ENCODE assay signal across 8 mouse cellular contexts in the genomic region with DNA sequence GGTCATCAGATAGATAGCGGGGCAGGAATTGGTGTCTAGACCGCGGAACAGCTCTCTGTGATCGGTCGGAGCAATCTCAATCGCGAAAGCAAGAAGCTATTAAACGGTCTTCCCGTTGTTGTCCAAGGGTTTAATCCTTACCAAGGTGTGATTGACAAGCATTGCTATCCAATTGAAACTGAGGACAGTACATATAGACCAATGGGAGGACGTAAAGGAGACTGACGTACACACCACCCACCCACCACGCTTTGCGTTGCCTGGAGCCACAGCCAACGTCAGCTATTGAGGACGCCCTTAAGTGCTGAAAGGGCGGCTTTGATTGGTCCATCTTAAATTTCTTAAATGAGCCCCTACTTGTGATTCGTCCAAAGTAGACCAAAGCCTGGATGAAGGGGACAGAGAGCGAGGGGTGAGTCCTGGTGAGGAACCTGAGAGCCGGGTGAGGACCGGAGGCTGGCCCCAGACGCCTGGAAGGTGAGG. TPM values are rescaled to one million over a fixed set of nuclear protein-coding genes. Genes with fewer than 3 reads are reported as not detected.
DNase-seq lines count a peak whose midpoint lies in the region; ATAC-seq and TF ChIP-seq lines count a peak whose summit lies in the region.

A gene (plus strand): TSS at position 295 of the 483 bp plus-strand sequence.

- 0% methylated on average over 21 of the region's 21 CpGs for WGBS in forebrain, embryonic 12.5 days
- WGBS in heart, postnatal 0 days = under 1% methylated on average over 21 of the region's 21 CpGs
- under 1% methylated on average over 21 of the region's 21 CpGs for WGBS in liver, embryonic 16.5 days (ENCODE audit: insufficient replicate concordance)
- WGBS in neural tube, embryonic 13.5 days = 1% methylated on average over 21 of the region's 21 CpGs

- H3K9me3 ChIP-seq in E14TG2a.4 (ENCODE audit: low read length) = no peaks in the 10 kb centered on the region
- no peaks in the 10 kb centered on the region for H3K9me3 ChIP-seq in forebrain, embryonic 12.5 days
- no peaks in the 10 kb centered on the region for H3K9me3 ChIP-seq in heart, postnatal 0 days (replicated peaks; ENCODE audit: control insufficient read depth, low read length)
- no peaks in the 10 kb centered on the region for H3K9me3 ChIP-seq in liver, embryonic 16.5 days (replicated peaks; ENCODE audit: control insufficient read depth, low read length)
- H3K9me3 ChIP-seq in neural tube, embryonic 13.5 days = no peaks in the 10 kb centered on the region

- H3K9ac ChIP-seq in forebrain, embryonic 12.5 days = peak within 1 kb of the TSS; percentile 68
- peak within 1 kb of the TSS; percentile 63 for H3K9ac ChIP-seq in heart, postnatal 0 days (replicated peaks; ENCODE audit: low read depth, low read length)
- peak within 1 kb of the TSS; percentile 73 for H3K9ac ChIP-seq in liver, embryonic 16.5 days (ENCODE audit: low read depth, low read length)
- peak within 1 kb of the TSS; percentile 79 for H3K9ac ChIP-seq in neural tube, embryonic 13.5 days

- peak within 1 kb of the TSS; percentile 73 for H3K4me2 ChIP-seq in forebrain, embryonic 12.5 days
- peak within 1 kb of the TSS; percentile 89 for H3K4me2 ChIP-seq in heart, postnatal 0 days (ENCODE audit: low read depth, low read length)
- peak within 1 kb of the TSS; percentile 77 for H3K4me2 ChIP-seq in liver, embryonic 16.5 days (ENCODE audit: low read depth, low read length)
- peak within 1 kb of the TSS; percentile 80 for H3K4me2 ChIP-seq in neural tube, embryonic 13.5 days

- peak within 1 kb of the TSS; percentile 83 for H3K4me3 ChIP-seq in E14TG2a.4 (replicated peaks; ENCODE audit: low read length)
- peak within 1 kb of the TSS; percentile 71 for H3K4me3 ChIP-seq in forebrain, embryonic 12.5 days (replicated peaks)
- peak within 1 kb of the TSS; percentile 60 for H3K4me3 ChIP-seq in heart, postnatal 0 days (ENCODE audit: low read depth, low read length)
- H3K4me3 ChIP-seq in liver, embryonic 16.5 days (ENCODE audit: low read depth, low read length) = peak within 1 kb of the TSS; percentile 68
- peak within 1 kb of the TSS; percentile 64 for H3K4me3 ChIP-seq in neural tube, embryonic 13.5 days
- H3K4me3 ChIP-seq in testis, adult 2 months (ENCODE audit: control insufficient read depth, low read depth, low read length) = peak within 1 kb of the TSS; percentile 94

- TF ChIP-seq EP300 in heart, postnatal 0 days (IDR thresholded peaks at IDR 0.05; ENCODE audit: low read depth) = peak; percentile 89

- peak; percentile 100 for ATAC-seq in forebrain, embryonic 12.5 days (ENCODE audit: low FRiP score)
- ATAC-seq in heart, postnatal 0 days (ENCODE audit: insufficient read depth, low read depth) = peak; percentile 100
- ATAC-seq in liver, embryonic 16.5 days (ENCODE audit: low read depth) = peak; percentile 100
- peak; percentile 100 for ATAC-seq in neural tube, embryonic 13.5 days (ENCODE audit: low read depth)

- TF ChIP-seq CTCF in E14TG2a.4 (conservative IDR thresholded peaks at IDR 0.05; ENCODE audit: low read length) = no peak
- no peak for TF ChIP-seq CTCF in heart, postnatal 0 days (IDR thresholded peaks at IDR 0.05; ENCODE audit: low read depth)
- TF ChIP-seq CTCF in testis, adult 2 months (IDR thresholded peaks at IDR 0.05; ENCODE audit: control insufficient read depth, insufficient read depth, insufficient replicate concordance, low read depth, low read length) = no peak

- no peaks in the 10 kb centered on the region for H3K36me3 ChIP-seq in E14TG2a.4 (ENCODE audit: insufficient read depth, low read length)
- H3K36me3 ChIP-seq in forebrain, embryonic 12.5 days (replicated peaks) = no peaks in the 10 kb centered on the region
- H3K36me3 ChIP-seq in heart, postnatal 0 days (replicated peaks; ENCODE audit: control insufficient read depth, insufficient read depth, low read length) = no peaks in the 10 kb centered on the region
- H3K36me3 ChIP-seq in liver, embryonic 16.5 days (ENCODE audit: control insufficient read depth, insufficient read depth) = no peaks in the 10 kb centered on the region
- no peaks in the 10 kb centered on the region for H3K36me3 ChIP-seq in neural tube, embryonic 13.5 days
- H3K36me3 ChIP-seq in testis, adult 2 months (ENCODE audit: control insufficient read depth, insufficient read depth, low read length) = no peaks in the 10 kb centered on the region

- no peak; the same call in 1 of the 2 replicates for TF ChIP-seq POLR2A in testis, adult 2 months (IDR thresholded peaks at IDR 0.05; ENCODE audit: control insufficient read depth, low read depth, low read length)

- H3K27me3 ChIP-seq in E14TG2a.4 (ENCODE audit: insufficient read depth, low read length) = no peaks in the 10 kb centered on the region
- no peaks in the 10 kb centered on the region for H3K27me3 ChIP-seq in forebrain, embryonic 12.5 days
- H3K27me3 ChIP-seq in heart, postnatal 0 days (ENCODE audit: control insufficient read depth, insufficient read depth, low read length) = no peaks in the 10 kb centered on the region
- H3K27me3 ChIP-seq in liver, embryonic 16.5 days (ENCODE audit: control insufficient read depth, insufficient read depth, low read depth, low read length) = no peaks in the 10 kb centered on the region
- no peaks in the 10 kb centered on the region for H3K27me3 ChIP-seq in neural tube, embryonic 13.5 days
- H3K27me3 ChIP-seq in testis, adult 2 months (ENCODE audit: control insufficient read depth, insufficient read depth, low read length) = no peaks in the 10 kb centered on the region

- H3K27ac ChIP-seq in forebrain, embryonic 12.5 days = peak within 1 kb of the TSS; percentile 85
- H3K27ac ChIP-seq in heart, postnatal 0 days (ENCODE audit: low read depth) = peak within 1 kb of the TSS; percentile 76
- H3K27ac ChIP-seq in liver, embryonic 16.5 days (ENCODE audit: low read length) = peak within 1 kb of the TSS; percentile 68; the same call in 1 of the 2 replicates
- H3K27ac ChIP-seq in neural tube, embryonic 13.5 days (replicated peaks) = peak within 1 kb of the TSS; percentile 92
- H3K27ac ChIP-seq in testis, adult 2 months (ENCODE audit: control insufficient read depth, insufficient read depth, low read depth, low read length) = peak within 1 kb of the TSS; percentile 86

- peak; percentile 98 for DNase-seq in c-Kit-positive CD71-positive TER-119-positive erythroid progenitor cells, embryonic 14.5 days (ENCODE audit: low spot score)
- DNase-seq in heart, postnatal 0 days (ENCODE audit: low spot score) = peak; percentile 99
- peak; percentile 87 to 93 for DNase-seq in kidney, postnatal 4 days

- H3K4me1 ChIP-seq in E14TG2a.4 (replicated peaks; ENCODE audit: low read depth, low read length) = peaks cover 18% of the 10 kb centered on the region
- peaks cover 26% of the 10 kb centered on the region for H3K4me1 ChIP-seq in forebrain, embryonic 12.5 days
- peaks cover 7% of the 10 kb centered on the region; the same call in 1 of the 2 replicates for H3K4me1 ChIP-seq in heart, postnatal 0 days (ENCODE audit: control insufficient read depth, insufficient read depth)
- H3K4me1 ChIP-seq in liver, embryonic 16.5 days (ENCODE audit: control insufficient read depth, low read depth, low read length) = peaks cover 9% of the 10 kb centered on the region
- H3K4me1 ChIP-seq in neural tube, embryonic 13.5 days (replicated peaks) = peaks cover 16% of the 10 kb centered on the region
- peaks cover 2% of the 10 kb centered on the region; the same call in 1 of the 2 replicates for H3K4me1 ChIP-seq in testis, adult 2 months (ENCODE audit: control insufficient read depth, insufficient read depth, low read length)

RNA-seq across cellular contexts. Expression of the gene that starts here (rescaled TPM):
- 12.0 and 13.6 TPM in 2 replicates for polyA plus RNA-seq in forebrain, embryonic 12.5 days (2016; fragmentation: Nextera tagmentation; extraction: Ambion mirVana)
- total RNA-seq in heart, postnatal 0 days (2014; rRNA removed; ENCODE audit: low replicate concordance) = 8.2 and 11.2 TPM in 2 replicates
- 13.5 and 13.7 TPM in 2 replicates for polyA plus RNA-seq in heart, postnatal 0 days (2015; fragmentation: Nextera tagmentation; extraction: Ambion mirVana)
- polyA plus RNA-seq in liver, embryonic 16.5 days (2015; fragmentation: Nextera tagmentation; extraction: Ambion mirVana) = 3.4 and 3.5 TPM in 2 replicates
- polyA plus RNA-seq in neural tube, embryonic 13.5 days (2015; fragmentation: Nextera tagmentation; extraction: Ambion mirVana) = 12.2 and 12.5 TPM in 2 replicates
- 5.5 and 6.2 TPM in 2 replicates for polyA plus RNA-seq in testis, adult 2 months (2012; rRNA removed)

Comparison
In these comparisons a context has a peak if more than half of its experiments do, and no peak if none do; other contexts are left out.
1. Peak in every context shown above with its lines: DNase-seq, ATAC-seq, H3K4me3 ChIP-seq and H3K27ac ChIP-seq.